Mouse (Mus musculus): ENCODE measurements around the gene Bdp1. TPM values are rescaled to one million over a fixed set of nuclear protein-coding genes. Genes with fewer than 3 reads are reported as not detected.
"Not testable (repeated sequence)": the region's sequence is repeated elsewhere in the genome, so short reads cannot be mapped to it uniquely, and the experiment has no call there.

Gene Bdp1
- polyA plus RNA-seq, 1 experiment: 1.5 TPM

- TF ChIP-seq CTCF (IDR thresholded peaks at IDR 0.05; ENCODE audit: extremely low read depth, insufficient read depth, insufficient read length, insufficient replicate concordance) (no peak), POLR2A (IDR thresholded peaks at IDR 0.05; ENCODE audit: low read depth, low read length) (no peak)
- no peak for DNase-seq (ENCODE audit: low read depth in 1 of 2, low spot score in 2 of 2)
- peaks cover 37% of the 10 kb centered on the region for H3K36me3 ChIP-seq (ENCODE audit: control insufficient read depth, insufficient read depth, low read length)
- H3K4me3 ChIP-seq (ENCODE audit: extremely low read depth, insufficient read depth, insufficient read length): no peak overlapping the region
- WGBS: 95% methylated on average over 3 of the region's 3 CpGs
- H3K27ac ChIP-seq (ENCODE audit: insufficient read depth, low read length): no peak overlapping the region
- no peaks in the 10 kb centered on the region for H3K4me1 ChIP-seq (ENCODE audit: control insufficient read depth, insufficient read depth, insufficient read length)
- H3K27me3 ChIP-seq (ENCODE audit: control insufficient read depth, insufficient read depth, low read length): no peaks in the 10 kb centered on the region
These were observed 39.9 kb downstream of the Bdp1 start for GRCm38 (mm10) chr13:100063936-100064335.

GRCm38 (mm10) chr13:100057738-100058137 is 46.1 kb downstream of the Bdp1 start:
- not testable (repeated sequence) for H3K4me3 ChIP-seq (ENCODE audit: extremely low read depth, insufficient read depth, insufficient read length); H3K27ac ChIP-seq (ENCODE audit: insufficient read depth, low read length); DNase-seq (ENCODE audit: low read depth in 1 of 2, low spot score in 2 of 2); H3K27me3 ChIP-seq (ENCODE audit: control insufficient read depth, insufficient read depth, low read length); H3K4me1 ChIP-seq (ENCODE audit: control insufficient read depth, insufficient read depth, insufficient read length)
- 96% methylated on average over 8 of the region's 8 CpGs for WGBS
- H3K36me3 ChIP-seq (ENCODE audit: control insufficient read depth, insufficient read depth, low read length): peaks cover 44% of the 10 kb centered on the region

GRCm38 (mm10) chr13:100026013-100026412 is 77.9 kb downstream of the Bdp1 start:
- Histone ChIP-seq H3K4me3 (ENCODE audit: extremely low read depth, insufficient read depth, insufficient read length) (no peak overlapping the region), H3K36me3 (ENCODE audit: control insufficient read depth, insufficient read depth, low read length) (peaks cover 36% of the 10 kb centered on the region), H3K4me1 (ENCODE audit: control insufficient read depth, insufficient read depth, insufficient read length) (no peaks in the 10 kb centered on the region), H3K27ac (ENCODE audit: insufficient read depth, low read length) (no peak overlapping the region), H3K27me3 (ENCODE audit: control insufficient read depth, insufficient read depth, low read length) (no peaks in the 10 kb centered on the region)
- TF ChIP-seq CTCF (IDR thresholded peaks at IDR 0.05; ENCODE audit: extremely low read depth, insufficient read depth, insufficient read length, insufficient replicate concordance) (no peak), POLR2A (IDR thresholded peaks at IDR 0.05; ENCODE audit: low read depth, low read length) (no peak)
- WGBS: 96% methylated on average over 6 of the region's 6 CpGs
- no peak for DNase-seq (ENCODE audit: low read depth in 1 of 2, low spot score in 2 of 2)

GRCm38 (mm10) chr13:100016891-100017290 is 87.0 kb downstream of the Bdp1 start:
- Histone ChIP-seq H3K27me3 (ENCODE audit: control insufficient read depth, insufficient read depth, low read length) (no peaks in the 10 kb centered on the region), H3K36me3 (ENCODE audit: control insufficient read depth, insufficient read depth, low read length) (peaks cover 7% of the 10 kb centered on the region), H3K4me3 (ENCODE audit: extremely low read depth, insufficient read depth, insufficient read length) (no peak overlapping the region), H3K27ac (ENCODE audit: insufficient read depth, low read length) (no peak overlapping the region), H3K4me1 (ENCODE audit: control insufficient read depth, insufficient read depth, insufficient read length) (no peaks in the 10 kb centered on the region; the same call in none of the 2 replicates)
- DNase-seq (ENCODE audit: low read depth in 1 of 2, low spot score in 2 of 2): no peak
- 93% methylated on average over 9 of the region's 9 CpGs for WGBS
- no peak for TF ChIP-seq CTCF (IDR thresholded peaks at IDR 0.05; ENCODE audit: extremely low read depth, insufficient read depth, insufficient read length, insufficient replicate concordance)
- TF ChIP-seq POLR2A (IDR thresholded peaks at IDR 0.05; ENCODE audit: low read depth, low read length): no peak

GRCm38 (mm10) chr13:100015937-100016336 is 87.9 kb downstream of the Bdp1 start:
- Histone ChIP-seq H3K27ac (ENCODE audit: insufficient read depth, low read length) (no peak overlapping the region), H3K27me3 (ENCODE audit: control insufficient read depth, insufficient read depth, low read length) (no peaks in the 10 kb centered on the region), H3K4me3 (ENCODE audit: extremely low read depth, insufficient read depth, insufficient read length) (peak overlapping the region; percentile 79), H3K4me1 (ENCODE audit: control insufficient read depth, insufficient read depth, insufficient read length) (no peaks in the 10 kb centered on the region; the same call in none of the 2 replicates), H3K36me3 (ENCODE audit: control insufficient read depth, insufficient read depth, low read length) (peaks cover 6% of the 10 kb centered on the region)
- TF ChIP-seq POLR2A (IDR thresholded peaks at IDR 0.05; ENCODE audit: low read depth, low read length): no peak
- TF ChIP-seq CTCF (IDR thresholded peaks at IDR 0.05; ENCODE audit: extremely low read depth, insufficient read depth, insufficient read length, insufficient replicate concordance): no peak
- 7% methylated on average over 8 of the region's 8 CpGs for WGBS
- no peak for DNase-seq (ENCODE audit: low read depth in 1 of 2, low spot score in 2 of 2)

GRCm38 (mm10) chr13:100014906-100015895 is 88.7 kb downstream of the Bdp1 start, which contains the start of gene Mccc2:
TSS of gene Mccc2 (minus strand) at chr13:100015639.
- Histone ChIP-seq H3K4me3 (ENCODE audit: extremely low read depth, insufficient read depth, insufficient read length) (peak within 1 kb of the TSS; percentile 79), H3K27ac (ENCODE audit: insufficient read depth, low read length) (no peak within 1 kb of the TSS), H3K36me3 (ENCODE audit: control insufficient read depth, insufficient read depth, low read length) (peaks cover 3% of the 10 kb centered on the region; the same call in 1 of the 2 replicates), H3K27me3 (ENCODE audit: control insufficient read depth, insufficient read depth, low read length) (no peaks in the 10 kb centered on the region), H3K4me1 (ENCODE audit: control insufficient read depth, insufficient read depth, insufficient read length) (no peaks in the 10 kb centered on the region; the same call in none of the 2 replicates)
- 3% methylated on average over 47 of the region's 47 CpGs for WGBS
- TF ChIP-seq POLR2A (IDR thresholded peaks at IDR 0.05; ENCODE audit: low read depth, low read length): peak; percentile 3; the same call in 1 of the 2 replicates
- TF ChIP-seq CTCF (IDR thresholded peaks at IDR 0.05; ENCODE audit: extremely low read depth, insufficient read depth, insufficient read length, insufficient replicate concordance): no peak
- peak; percentile 54 to 69 for DNase-seq (ENCODE audit: low read depth in 1 of 2, low spot score in 2 of 2)
